Mouse (Mus musculus): ENCODE results near the gene Gclc. TPM values are rescaled to one million over a fixed set of nuclear protein-coding genes. Genes with fewer than 3 reads are reported as not detected.
A peak's percentile ranks its signal among the peaks of the same experiment; 100 is the strongest.

Gene Gclc
- polyA plus RNA-seq, 1 experiment = 13.0 TPM

DNA sequence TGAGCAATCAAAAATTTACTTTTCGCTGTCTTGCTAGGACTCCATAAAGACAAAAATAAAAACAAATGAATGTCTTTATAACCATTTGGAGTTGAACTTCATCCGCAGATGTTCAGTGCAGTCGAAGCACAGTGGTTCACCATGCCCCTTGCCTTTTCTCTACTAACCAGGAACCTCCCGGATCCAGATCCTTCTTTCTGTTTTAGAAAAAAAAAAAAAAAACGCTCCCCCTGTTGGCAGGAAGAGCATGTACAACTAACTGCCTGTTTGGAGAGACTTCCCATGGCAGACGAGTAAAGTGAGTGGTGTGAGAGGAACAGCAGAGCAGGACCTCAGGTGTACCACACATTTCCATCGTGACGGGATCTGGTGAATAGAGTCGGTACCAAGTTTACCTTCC lies 1.7 kb downstream of the Gclc start:
- WGBS = 13% methylated on average over 9 of the region's 9 CpGs
- TF ChIP-seq POLR2A (IDR thresholded peaks at IDR 0.05; ENCODE audit: low read depth, low read length) (no peak), CTCF (IDR thresholded peaks at IDR 0.05; ENCODE audit: extremely low read depth, insufficient read length, insufficient replicate concordance, low read depth, low read length) (peak; percentile 20; the same call in 1 of the 2 replicates)

DNA sequence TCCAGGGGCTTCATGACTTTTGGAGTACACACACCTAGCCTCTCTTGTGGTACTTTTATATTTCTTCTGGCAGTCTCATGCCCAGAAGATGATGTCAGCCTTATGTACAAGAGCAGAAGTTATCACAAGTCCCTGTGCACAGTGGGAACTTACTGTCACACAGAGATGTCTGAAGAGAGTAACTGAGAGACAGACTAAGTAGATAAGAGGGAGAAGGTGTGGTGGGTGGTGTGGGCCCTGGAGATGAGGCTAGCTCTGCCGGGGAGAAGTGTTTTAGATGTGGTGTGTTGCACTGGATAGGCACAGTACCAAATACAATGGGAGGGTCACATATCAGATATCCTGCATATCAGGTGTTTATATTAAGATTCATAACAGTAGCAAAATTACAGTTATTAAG lies 3.0 kb downstream of the Gclc start:
- H3K36me3 ChIP-seq (ENCODE audit: control insufficient read depth, insufficient read depth, low read length) = no peaks in the 10 kb centered on the region
- WGBS = 65% methylated on average over 1 of the region's 1 CpGs
- TF ChIP-seq POLR2A (IDR thresholded peaks at IDR 0.05; ENCODE audit: low read depth, low read length) (no peak), CTCF (IDR thresholded peaks at IDR 0.05; ENCODE audit: extremely low read depth, insufficient read length, insufficient replicate concordance, low read depth, low read length) (no peak)

More for the DNA sequence above, 1.7 kb downstream of the Gclc start:
- Histone ChIP-seq H3K27me3 (ENCODE audit: control insufficient read depth, insufficient read depth, low read length) (no peaks in the 10 kb centered on the region), H3K4me3 (ENCODE audit: low read depth, low read length) (no peak overlapping the region), H3K4me1 (ENCODE audit: control insufficient read depth, insufficient read depth, insufficient read length, low read length) (peaks cover 2% of the 10 kb centered on the region; the same call in 1 of the 2 replicates), H3K36me3 (ENCODE audit: control insufficient read depth, insufficient read depth, low read length) (no peaks in the 10 kb centered on the region), H3K27ac (ENCODE audit: insufficient read depth, low read depth, low read length) (no peak overlapping the region)

DNA sequence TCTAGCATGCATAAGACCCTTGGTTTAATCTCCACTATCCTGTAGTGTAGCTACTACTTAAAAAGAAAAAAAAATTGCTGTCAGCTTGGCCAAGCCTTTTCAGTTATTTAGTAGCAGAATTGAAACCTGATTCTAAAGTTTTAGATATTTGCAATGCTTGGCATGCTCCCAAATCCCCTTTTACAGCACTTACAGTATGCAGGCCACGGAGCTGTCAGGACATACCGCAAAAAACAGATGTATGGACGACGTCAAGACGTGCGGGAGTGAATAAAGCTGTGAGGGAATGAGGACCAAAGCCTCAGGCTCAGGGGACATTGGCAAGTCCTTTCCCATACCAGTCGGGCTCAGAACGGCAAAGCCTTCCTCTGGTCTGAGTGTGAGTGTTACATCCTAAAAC lies 4.1 kb downstream of the Gclc start:
- H3K4me1 ChIP-seq (ENCODE audit: control insufficient read depth, insufficient read depth, insufficient read length, low read length) = peaks cover 2% of the 10 kb centered on the region; the same call in 1 of the 2 replicates
- no peak for TF ChIP-seq POLR2A (IDR thresholded peaks at IDR 0.05; ENCODE audit: low read depth, low read length)
- no peak for TF ChIP-seq CTCF (IDR thresholded peaks at IDR 0.05; ENCODE audit: extremely low read depth, insufficient read length, insufficient replicate concordance, low read depth, low read length)
- 80% methylated on average over 8 of the region's 8 CpGs for WGBS
- no peak overlapping the region for H3K4me3 ChIP-seq (ENCODE audit: low read depth, low read length)
- no peak overlapping the region for H3K27ac ChIP-seq (ENCODE audit: insufficient read depth, low read depth, low read length)
- H3K27me3 ChIP-seq (ENCODE audit: control insufficient read depth, insufficient read depth, low read length) = no peaks in the 10 kb centered on the region
- no peaks in the 10 kb centered on the region for H3K36me3 ChIP-seq (ENCODE audit: control insufficient read depth, insufficient read depth, low read length)

More for the DNA sequence above, 3.0 kb downstream of the Gclc start:
- H3K4me1 ChIP-seq (ENCODE audit: control insufficient read depth, insufficient read depth, insufficient read length, low read length) = peaks cover 2% of the 10 kb centered on the region; the same call in 1 of the 2 replicates
- no peak overlapping the region for H3K4me3 ChIP-seq (ENCODE audit: low read depth, low read length)
- H3K27ac ChIP-seq (ENCODE audit: insufficient read depth, low read depth, low read length) = no peak overlapping the region
- no peaks in the 10 kb centered on the region for H3K27me3 ChIP-seq (ENCODE audit: control insufficient read depth, insufficient read depth, low read length)

DNA sequence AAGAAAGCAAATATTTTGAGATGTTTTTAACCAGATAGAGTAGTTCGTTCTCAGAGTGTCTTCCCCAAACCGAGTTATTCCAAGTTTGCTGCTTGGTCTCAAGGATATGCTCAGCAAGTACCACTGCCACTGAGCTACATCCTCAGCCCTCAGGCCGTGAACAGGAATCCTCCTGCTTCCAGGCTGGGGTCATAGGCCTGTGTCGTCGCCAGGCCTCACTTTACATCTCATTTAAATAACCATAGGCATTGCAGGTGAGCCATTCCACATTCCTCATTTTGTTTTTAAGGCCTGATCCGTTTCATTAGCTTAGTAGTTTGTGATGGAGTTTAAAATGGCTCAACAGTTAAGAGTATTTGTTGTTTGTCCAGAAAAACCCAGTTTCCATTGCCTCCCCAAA lies 4.8 kb downstream of the Gclc start:
- H3K36me3 ChIP-seq (ENCODE audit: control insufficient read depth, insufficient read depth, low read length) = peaks cover 4% of the 10 kb centered on the region; the same call in 1 of the 2 replicates
- no peak overlapping the region for H3K27ac ChIP-seq (ENCODE audit: insufficient read depth, low read depth, low read length)
- no peak overlapping the region for H3K4me3 ChIP-seq (ENCODE audit: low read depth, low read length)
- H3K4me1 ChIP-seq (ENCODE audit: control insufficient read depth, insufficient read depth, insufficient read length, low read length) = peaks cover 2% of the 10 kb centered on the region; the same call in 1 of the 2 replicates
- 90% methylated on average over 6 of the region's 6 CpGs for WGBS
- TF ChIP-seq POLR2A (IDR thresholded peaks at IDR 0.05; ENCODE audit: low read depth, low read length) (no peak), CTCF (IDR thresholded peaks at IDR 0.05; ENCODE audit: extremely low read depth, insufficient read length, insufficient replicate concordance, low read depth, low read length) (no peak)
- no peaks in the 10 kb centered on the region for H3K27me3 ChIP-seq (ENCODE audit: control insufficient read depth, insufficient read depth, low read length)

DNA sequence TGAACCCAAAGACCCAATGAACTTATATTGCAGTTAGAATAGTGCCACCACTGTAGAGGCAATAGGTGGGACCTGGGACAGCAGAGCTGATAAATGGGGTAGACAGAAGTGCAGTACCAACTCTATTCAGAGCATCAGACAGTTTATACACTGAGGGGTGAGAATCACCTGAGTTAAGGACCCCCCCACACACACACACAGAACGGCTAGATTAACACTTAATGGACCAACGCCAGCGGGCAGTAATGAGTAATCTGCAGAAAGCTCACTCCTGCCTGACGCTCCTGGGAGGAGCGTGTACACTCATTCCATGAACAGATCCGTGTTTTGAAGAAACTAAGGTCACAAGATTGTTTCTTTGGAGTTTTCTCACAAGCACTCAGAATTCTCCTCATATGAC lies 5.4 kb downstream of the Gclc start:
- TF ChIP-seq CTCF (IDR thresholded peaks at IDR 0.05; ENCODE audit: extremely low read depth, insufficient read length, insufficient replicate concordance, low read depth, low read length) = no peak
- no peak for TF ChIP-seq POLR2A (IDR thresholded peaks at IDR 0.05; ENCODE audit: low read depth, low read length)
- Histone ChIP-seq H3K27ac (ENCODE audit: insufficient read depth, low read depth, low read length) (no peak overlapping the region), H3K27me3 (ENCODE audit: control insufficient read depth, insufficient read depth, low read length) (no peaks in the 10 kb centered on the region), H3K4me1 (ENCODE audit: control insufficient read depth, insufficient read depth, insufficient read length, low read length) (peaks cover 2% of the 10 kb centered on the region; the same call in 1 of the 2 replicates), H3K4me3 (ENCODE audit: low read depth, low read length) (no peak overlapping the region), H3K36me3 (ENCODE audit: control insufficient read depth, insufficient read depth, low read length) (peaks cover 7% of the 10 kb centered on the region; the same call in 1 of the 2 replicates)
- 63% methylated on average over 6 of the region's 6 CpGs for WGBS

DNA sequence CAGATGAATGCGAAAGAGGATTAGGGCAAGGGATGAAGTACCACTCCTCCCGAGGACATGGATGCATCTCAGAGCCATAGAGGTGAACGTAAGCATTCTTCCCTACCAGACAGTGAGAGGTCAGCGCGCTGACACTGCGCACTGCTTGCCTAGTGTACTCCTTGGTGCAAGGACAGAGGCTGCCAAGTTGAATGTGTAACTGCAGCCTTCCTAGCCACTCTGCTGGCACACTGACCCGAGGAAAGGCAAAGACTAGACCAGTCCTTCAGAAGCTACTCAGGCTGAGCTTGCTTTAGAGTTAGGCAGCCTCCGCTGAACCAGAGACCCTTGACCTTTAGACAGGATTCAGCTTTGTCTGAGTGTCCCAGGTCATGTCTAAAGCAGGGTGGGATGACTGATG lies 11.9 kb downstream of the Gclc start:
- no peak for TF ChIP-seq POLR2A (IDR thresholded peaks at IDR 0.05; ENCODE audit: low read depth, low read length)
- no peak for TF ChIP-seq CTCF (IDR thresholded peaks at IDR 0.05; ENCODE audit: extremely low read depth, insufficient read length, insufficient replicate concordance, low read depth, low read length)
- 88% methylated on average over 8 of the region's 8 CpGs for whole genome bisulfite sequencing
- Histone ChIP-seq H3K4me1 (ENCODE audit: control insufficient read depth, insufficient read depth, insufficient read length, low read length) (no peaks in the 10 kb centered on the region), H3K27me3 (ENCODE audit: control insufficient read depth, insufficient read depth, low read length) (no peaks in the 10 kb centered on the region), H3K27ac (ENCODE audit: insufficient read depth, low read depth, low read length) (no peak overlapping the region), H3K4me3 (ENCODE audit: low read depth, low read length) (no peak overlapping the region), H3K36me3 (ENCODE audit: control insufficient read depth, insufficient read depth, low read length) (peaks cover 8% of the 10 kb centered on the region; the same call in 1 of the 2 replicates)

DNA sequence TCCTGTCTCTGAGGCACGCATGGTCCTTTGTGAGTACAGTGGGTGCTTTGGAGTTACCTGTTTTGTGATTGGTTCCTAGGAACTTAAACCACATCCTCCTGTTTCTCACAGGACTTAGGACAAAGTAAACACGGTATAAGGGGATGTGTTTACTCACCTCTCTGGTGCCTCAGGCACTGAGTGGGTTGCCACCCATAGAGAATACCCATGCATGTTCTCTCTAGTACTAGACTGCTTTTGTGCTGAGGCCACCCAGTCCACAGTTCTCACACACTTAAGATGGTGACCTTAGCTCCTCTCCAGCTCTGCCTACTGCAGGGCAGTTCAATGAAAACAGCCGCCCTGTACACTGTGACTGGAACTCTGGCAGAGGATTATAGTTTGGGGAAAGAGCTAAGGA lies 12.4 kb downstream of the Gclc start:
- H3K4me3 ChIP-seq (ENCODE audit: low read depth, low read length) = no peak overlapping the region
- 79% methylated on average over 3 of the region's 3 CpGs for WGBS
- H3K27ac ChIP-seq (ENCODE audit: insufficient read depth, low read depth, low read length) = no peak overlapping the region
- no peaks in the 10 kb centered on the region for H3K27me3 ChIP-seq (ENCODE audit: control insufficient read depth, insufficient read depth, low read length)
- H3K36me3 ChIP-seq (ENCODE audit: control insufficient read depth, insufficient read depth, low read length) = peaks cover 8% of the 10 kb centered on the region; the same call in 1 of the 2 replicates
- no peaks in the 10 kb centered on the region for H3K4me1 ChIP-seq (ENCODE audit: control insufficient read depth, insufficient read depth, insufficient read length, low read length)
- no peak for TF ChIP-seq CTCF (IDR thresholded peaks at IDR 0.05; ENCODE audit: extremely low read depth, insufficient read length, insufficient replicate concordance, low read depth, low read length)
- TF ChIP-seq POLR2A (IDR thresholded peaks at IDR 0.05; ENCODE audit: low read depth, low read length) = no peak

Measured in small intestine, adult 2 months (tissue).